Mouse (Mus musculus): ENCODE results near the gene Ip6k3. TPM values are rescaled to one million over a fixed set of nuclear protein-coding genes. Genes with fewer than 3 reads are reported as not detected.

Gene Ip6k3
- polyA plus RNA-seq, 1 experiment from 2014 or later = not detected

DNA sequence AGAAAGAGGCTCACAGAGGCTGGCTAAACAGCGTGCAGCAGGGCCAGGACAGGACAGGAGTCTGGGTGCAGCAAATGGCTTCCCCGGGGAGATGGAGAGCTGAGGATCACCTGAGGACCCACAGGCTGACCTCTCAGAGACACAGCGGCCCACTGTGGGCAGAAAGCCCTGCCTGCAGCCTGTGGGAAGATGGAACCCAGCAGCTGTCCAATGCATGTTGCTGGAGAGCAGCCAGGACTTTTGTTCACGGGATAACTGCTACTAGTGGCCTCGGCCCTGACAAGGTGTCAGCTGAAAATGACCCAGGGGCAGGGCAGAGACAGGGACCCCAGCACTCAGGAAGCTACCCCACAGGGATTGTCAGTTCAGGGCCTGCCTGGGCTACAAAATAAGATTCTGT, 24.2 kb upstream of the Ip6k3 start:
- WGBS (ENCODE audit: missing documents) = 89% methylated on average over 5 of the region's 5 CpGs
- peaks cover 64% of the 10 kb centered on the region for H3K36me3 ChIP-seq (ENCODE audit: inconsistent target)
- H3K27ac ChIP-seq = no peak overlapping the region
- no peaks in the 10 kb centered on the region for H3K79me2 ChIP-seq (ENCODE audit: inconsistent target)
- H3K4me3 ChIP-seq (ENCODE audit: inconsistent target) = no peak overlapping the region

DNA sequence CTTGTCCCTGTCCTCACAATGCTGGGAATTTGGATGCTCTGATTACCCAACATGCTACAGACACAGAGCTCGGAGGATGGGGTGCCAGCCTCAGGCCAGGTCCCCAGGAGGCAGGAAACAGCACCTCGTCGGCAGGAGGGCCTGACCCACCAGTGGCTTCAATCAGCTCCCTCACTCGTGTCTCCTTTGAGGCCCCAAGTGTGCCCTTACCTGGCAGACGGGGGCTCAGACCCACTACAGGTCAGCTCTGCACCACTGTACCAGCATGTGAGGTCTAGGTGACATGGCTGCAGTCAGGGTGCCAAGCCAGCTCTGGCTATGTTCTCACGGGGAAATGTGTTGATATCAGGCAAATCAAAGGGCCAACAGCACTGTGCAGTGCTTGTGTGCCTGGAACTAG, 23.6 kb upstream of the Ip6k3 start:
- H3K4me3 ChIP-seq (ENCODE audit: inconsistent target) = no peak overlapping the region
- H3K79me2 ChIP-seq (ENCODE audit: inconsistent target) = no peaks in the 10 kb centered on the region
- H3K27ac ChIP-seq = no peak overlapping the region
- WGBS (ENCODE audit: missing documents) = 88% methylated on average over 6 of the region's 6 CpGs
- H3K36me3 ChIP-seq (ENCODE audit: inconsistent target) = peaks cover 58% of the 10 kb centered on the region

DNA sequence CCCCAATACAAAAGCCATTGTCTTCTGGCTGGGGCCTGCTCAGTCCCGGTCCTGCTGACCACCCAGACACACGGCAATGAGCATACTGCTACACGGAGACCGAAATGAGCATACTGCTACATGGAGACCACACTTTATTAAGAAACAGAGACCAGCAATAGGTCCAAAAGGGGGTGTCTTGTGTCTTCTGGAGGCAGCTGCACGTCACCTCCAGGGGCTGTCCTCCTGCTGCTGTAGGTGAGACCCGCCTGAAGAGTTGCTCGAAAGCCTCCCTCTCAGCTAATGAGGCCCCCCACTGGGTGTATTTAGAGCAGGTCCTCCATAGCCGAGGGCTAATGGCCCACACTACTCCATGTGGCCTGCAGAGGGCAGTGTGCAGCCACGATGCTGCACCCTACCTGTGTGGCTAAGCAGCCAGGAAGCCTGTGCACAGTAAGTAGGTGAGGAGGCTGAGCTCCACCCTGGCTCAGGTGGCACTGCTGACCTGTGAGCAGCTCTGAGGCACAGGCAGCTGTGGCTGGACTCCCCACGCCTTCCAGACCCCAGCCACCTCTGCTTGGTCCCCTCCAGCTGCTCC, 22.1 kb upstream of the Ip6k3 start:
- Histone ChIP-seq H3K4me3 (ENCODE audit: inconsistent target) (no peak overlapping the region), H3K79me2 (ENCODE audit: inconsistent target) (no peaks in the 10 kb centered on the region), H3K27ac (no peak overlapping the region), H3K36me3 (ENCODE audit: inconsistent target) (peaks cover 43% of the 10 kb centered on the region)
- 53% methylated on average over 10 of the region's 10 CpGs for WGBS (ENCODE audit: missing documents)

DNA sequence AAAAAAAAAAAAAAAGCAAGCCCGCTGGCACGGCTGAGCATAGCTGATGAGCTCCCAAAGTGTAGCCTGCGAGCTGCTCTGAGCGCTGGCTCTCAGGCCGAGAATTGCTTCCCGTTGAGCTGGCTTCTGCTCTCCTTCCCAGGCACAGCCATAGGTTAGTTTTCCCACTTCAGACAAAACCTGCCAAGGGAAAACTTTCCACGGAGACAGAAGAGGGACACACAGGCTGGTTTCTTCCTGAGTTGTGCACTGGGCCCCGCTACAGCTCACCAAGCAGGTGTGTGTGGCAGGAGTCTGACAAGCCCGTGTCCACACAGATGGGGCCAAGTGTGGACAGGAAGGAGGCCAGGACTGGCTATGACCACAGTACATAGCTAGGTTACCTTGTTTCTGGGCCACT, 21.3 kb upstream of the Ip6k3 start:
- Histone ChIP-seq H3K36me3 (ENCODE audit: inconsistent target) (peaks cover 35% of the 10 kb centered on the region), H3K27ac (no peak overlapping the region), H3K4me3 (ENCODE audit: inconsistent target) (no peak overlapping the region), H3K79me2 (ENCODE audit: inconsistent target) (no peaks in the 10 kb centered on the region)
- 84% methylated on average over 8 of the region's 9 CpGs for WGBS (ENCODE audit: missing documents)

DNA sequence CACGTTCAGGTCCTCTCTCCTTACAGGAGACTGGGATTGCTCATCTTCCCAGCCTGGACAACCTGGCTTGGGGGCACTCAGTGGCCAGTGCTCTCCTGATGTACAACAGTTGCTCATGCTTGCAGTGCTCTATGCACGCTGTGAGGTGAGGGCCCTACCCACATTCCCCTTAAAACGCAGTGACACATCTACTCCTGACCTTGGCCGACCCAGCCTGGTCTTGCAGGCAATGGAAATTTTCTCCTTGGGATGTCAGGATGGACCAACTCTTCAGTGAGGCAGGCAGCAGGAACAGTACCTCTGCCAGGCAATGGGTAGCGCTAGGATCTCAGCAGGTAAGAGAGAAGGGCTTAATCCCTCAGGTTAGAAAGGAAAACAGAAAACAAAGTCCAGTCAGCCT, 19.5 kb upstream of the Ip6k3 start:
- Histone ChIP-seq H3K79me2 (ENCODE audit: inconsistent target) (no peaks in the 10 kb centered on the region), H3K4me3 (ENCODE audit: inconsistent target) (no peak overlapping the region), H3K36me3 (ENCODE audit: inconsistent target) (peaks cover 21% of the 10 kb centered on the region), H3K27ac (no peak overlapping the region)
- WGBS (ENCODE audit: missing documents) = 85% methylated on average over 5 of the region's 5 CpGs

DNA sequence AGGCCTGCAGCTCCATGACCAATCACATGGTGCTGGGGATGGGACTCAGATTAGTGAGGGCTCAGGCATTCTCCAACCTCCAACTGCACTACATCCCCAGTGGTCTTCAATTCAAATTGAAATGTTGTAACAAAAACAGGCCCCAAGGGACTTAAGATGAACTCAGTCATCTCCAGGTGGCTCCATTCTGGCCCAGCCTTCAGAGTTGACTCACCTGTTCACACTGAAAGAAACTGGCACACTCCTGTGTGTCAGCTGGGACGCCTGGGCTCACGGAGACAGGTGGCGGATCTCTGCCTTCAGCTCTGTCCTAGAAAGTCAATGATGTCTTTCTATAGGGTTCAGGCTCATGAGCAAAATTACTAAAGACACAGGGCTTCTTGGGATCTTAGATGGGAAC, 18.5 kb upstream of the Ip6k3 start:
- Histone ChIP-seq H3K79me2 (ENCODE audit: inconsistent target) (no peaks in the 10 kb centered on the region), H3K4me3 (ENCODE audit: inconsistent target) (no peak overlapping the region), H3K27ac (no peak overlapping the region), H3K36me3 (ENCODE audit: inconsistent target) (peaks cover 11% of the 10 kb centered on the region)
- 97% methylated on average over 3 of the region's 3 CpGs for WGBS (ENCODE audit: missing documents)

DNA sequence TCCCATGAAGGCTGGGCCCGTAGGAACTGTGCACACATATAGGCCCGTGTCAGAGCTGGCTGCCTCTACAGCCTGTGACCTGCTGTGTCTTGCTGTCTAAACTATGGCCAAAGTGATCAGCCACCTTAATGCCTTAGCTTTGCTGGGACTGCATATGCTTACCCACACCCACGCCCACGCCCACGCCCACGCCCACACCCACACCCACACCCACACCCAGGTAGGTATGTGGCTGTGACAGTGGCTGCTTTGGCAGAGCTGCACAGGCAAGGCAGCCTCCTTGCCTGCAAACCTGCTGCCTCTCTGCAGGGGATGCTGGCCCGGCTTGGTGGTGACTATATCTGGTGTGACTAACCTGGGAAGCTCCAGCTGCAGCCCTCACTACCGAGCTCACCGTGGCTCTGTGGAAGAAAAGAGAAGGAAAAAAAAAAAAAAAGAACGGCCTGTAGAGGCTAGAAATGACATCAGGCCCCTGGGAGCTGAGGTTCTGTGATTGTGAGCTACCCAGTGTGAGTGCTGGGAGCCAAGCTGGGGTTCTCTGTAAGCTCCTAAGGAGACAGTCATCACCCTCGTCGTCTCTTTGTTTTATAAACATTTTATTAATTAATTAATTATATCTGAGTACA, 16.2 kb upstream of the Ip6k3 start:
- Histone ChIP-seq H3K79me2 (ENCODE audit: inconsistent target) (no peaks in the 10 kb centered on the region), H3K36me3 (ENCODE audit: inconsistent target) (no peaks in the 10 kb centered on the region), H3K4me3 (ENCODE audit: inconsistent target) (no peak overlapping the region), H3K27ac (no peak overlapping the region)
- 86% methylated on average over 12 of the region's 12 CpGs for WGBS (ENCODE audit: missing documents)

DNA sequence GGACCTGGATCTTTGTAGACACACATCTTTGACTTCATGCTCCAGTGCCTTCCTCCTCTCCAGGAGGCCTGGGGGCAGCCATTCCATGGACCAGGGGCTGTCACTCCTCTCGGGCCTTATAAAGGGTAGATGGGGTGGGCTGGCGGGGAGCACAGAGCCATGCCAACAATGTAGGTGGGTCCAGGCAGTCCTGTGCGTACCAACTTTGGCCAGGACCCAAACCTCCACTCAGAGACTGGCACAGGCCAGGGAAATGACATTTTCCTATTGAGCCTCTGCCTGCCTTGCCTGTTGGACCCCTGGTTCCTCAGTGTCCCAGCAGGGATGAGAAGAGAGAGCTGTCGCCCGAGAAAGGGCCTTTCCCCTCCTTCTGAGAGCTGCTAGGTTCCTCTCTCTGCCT, 14.8 kb upstream of the Ip6k3 start:
- Histone ChIP-seq H3K36me3 (ENCODE audit: inconsistent target) (no peaks in the 10 kb centered on the region), H3K4me3 (ENCODE audit: inconsistent target) (no peak overlapping the region), H3K79me2 (ENCODE audit: inconsistent target) (no peaks in the 10 kb centered on the region), H3K27ac (no peak overlapping the region)
- 79% methylated on average over 5 of the region's 5 CpGs for WGBS (ENCODE audit: missing documents)

DNA sequence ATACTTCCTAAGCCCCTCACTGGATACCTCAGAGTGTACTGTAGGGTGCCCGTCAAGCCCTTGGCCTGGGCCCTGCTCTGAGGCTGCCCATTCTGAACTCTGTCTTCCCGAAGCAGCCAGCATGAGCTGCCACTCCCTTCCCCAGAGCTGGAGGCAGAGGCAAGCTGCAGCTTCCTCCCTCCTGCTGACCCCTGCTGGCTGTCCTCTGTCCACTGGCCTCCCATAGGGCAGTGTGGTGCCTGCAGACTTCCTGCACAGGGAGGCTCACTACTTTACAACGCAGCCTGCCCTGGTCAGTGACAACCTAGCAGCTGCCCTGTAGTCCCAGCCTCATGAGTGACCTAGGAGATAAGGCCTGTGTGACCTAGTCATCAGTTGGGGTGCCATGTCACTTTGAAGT, 14.1 kb upstream of the Ip6k3 start:
- no peak overlapping the region for H3K4me3 ChIP-seq (ENCODE audit: inconsistent target)
- 60% methylated on average over 3 of the region's 3 CpGs for WGBS (ENCODE audit: missing documents)
- no peaks in the 10 kb centered on the region for H3K79me2 ChIP-seq (ENCODE audit: inconsistent target)
- H3K27ac ChIP-seq = no peak overlapping the region
- H3K36me3 ChIP-seq (ENCODE audit: inconsistent target) = no peaks in the 10 kb centered on the region

DNA sequence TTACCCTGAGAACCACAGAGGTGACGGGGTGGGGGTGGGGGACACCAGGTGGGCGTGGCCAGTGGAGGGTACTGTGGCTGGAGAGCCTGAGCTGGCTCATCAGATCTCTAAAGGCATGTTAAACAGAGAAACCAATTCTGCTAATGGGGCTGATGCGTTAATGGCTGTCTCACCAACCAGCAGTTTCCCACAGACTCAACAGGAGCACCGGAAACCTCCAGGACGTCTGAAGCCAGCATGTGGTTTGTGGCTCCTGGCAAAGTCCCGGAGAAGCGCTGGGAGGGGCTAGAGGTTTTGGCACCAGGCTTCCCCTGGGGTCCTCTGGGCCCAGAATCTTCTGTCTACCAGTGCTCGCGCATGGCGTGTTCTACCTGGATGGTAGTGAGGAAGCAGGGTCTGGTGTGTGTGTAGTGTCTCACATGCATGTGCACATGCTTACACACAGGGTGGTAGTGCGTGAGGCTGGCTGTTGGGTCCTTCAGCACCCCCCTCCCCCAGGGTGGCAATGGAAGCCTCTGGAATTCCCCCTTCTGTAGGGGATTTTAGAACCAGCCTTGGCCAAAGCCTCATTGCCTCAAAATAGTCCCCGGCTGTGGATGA, 12.2 kb upstream of the Ip6k3 start:
- no peaks in the 10 kb centered on the region for H3K79me2 ChIP-seq (ENCODE audit: inconsistent target)
- WGBS (ENCODE audit: missing documents) = 54% methylated on average over 12 of the region's 12 CpGs
- no peak overlapping the region for H3K27ac ChIP-seq
- no peak overlapping the region for H3K4me3 ChIP-seq (ENCODE audit: inconsistent target)
- H3K36me3 ChIP-seq (ENCODE audit: inconsistent target) = no peaks in the 10 kb centered on the region

DNA sequence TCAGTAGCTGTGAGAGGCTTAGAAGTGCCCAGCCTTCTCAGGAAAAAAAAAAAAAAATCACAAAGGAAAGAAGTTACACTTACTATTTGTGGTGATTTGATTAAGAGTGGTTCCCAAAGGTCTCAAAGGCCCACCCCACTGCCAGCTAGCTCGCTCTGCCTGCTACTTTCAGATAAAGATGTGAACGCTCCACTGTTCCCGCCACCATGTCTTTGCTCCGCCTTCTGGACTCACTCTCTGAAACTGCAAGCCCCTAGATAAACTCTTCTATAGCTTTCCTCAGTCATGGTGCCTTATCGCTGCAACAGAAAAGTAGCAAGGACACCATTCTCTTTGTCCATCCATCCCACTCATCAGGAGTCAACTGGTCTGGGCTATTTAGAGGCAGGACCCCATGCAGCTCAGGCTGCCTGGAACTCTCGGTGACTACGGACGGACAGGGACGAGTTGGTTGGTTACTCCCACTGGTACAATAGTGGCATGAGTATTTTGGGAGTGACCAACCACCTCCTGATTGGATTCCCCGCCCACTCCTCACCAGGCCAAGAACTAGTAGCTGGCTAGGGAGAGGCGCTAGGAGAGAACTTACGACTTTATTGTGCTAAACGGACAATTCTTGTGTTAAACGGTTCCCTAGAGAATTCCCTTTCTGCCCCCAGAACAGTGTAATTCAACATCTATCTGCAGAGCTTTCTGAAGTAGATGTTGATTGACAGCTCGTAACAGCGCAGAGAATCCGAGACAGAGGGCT, 11.0 kb upstream of the Ip6k3 start:
- no peak overlapping the region for H3K27ac ChIP-seq

DNA sequence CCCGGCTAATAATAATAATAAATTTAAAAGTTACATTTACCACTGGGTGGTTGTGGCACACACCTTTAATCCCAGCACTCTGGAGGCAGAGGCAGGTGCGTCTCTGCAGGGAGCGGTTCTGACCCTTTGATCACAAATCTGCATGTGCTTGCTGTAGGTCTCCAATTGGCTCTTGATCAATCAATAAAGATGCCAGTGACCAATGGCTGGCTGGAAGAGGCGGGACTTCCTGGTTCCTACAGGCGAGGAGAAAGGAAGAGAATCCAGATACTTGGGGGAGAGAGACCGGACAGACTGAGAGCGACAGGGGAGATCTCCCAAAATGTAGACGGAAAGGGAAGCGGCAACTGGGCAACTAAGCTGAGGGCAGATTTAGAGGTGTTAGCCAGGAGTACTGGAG, 10.4 kb upstream of the Ip6k3 start:
- Histone ChIP-seq H3K36me3 (ENCODE audit: inconsistent target) (no peaks in the 10 kb centered on the region), H3K4me3 (ENCODE audit: inconsistent target) (no peak overlapping the region), H3K79me2 (ENCODE audit: inconsistent target) (no peaks in the 10 kb centered on the region), H3K27ac (no peak overlapping the region)
- 91% methylated on average over 9 of the region's 9 CpGs for WGBS (ENCODE audit: missing documents)

More for the DNA sequence above, 11.0 kb upstream of the Ip6k3 start:
- WGBS (ENCODE audit: missing documents) = 96% methylated on average over 17 of the region's 17 CpGs
- Histone ChIP-seq H3K79me2 (ENCODE audit: inconsistent target) (no peaks in the 10 kb centered on the region), H3K4me3 (ENCODE audit: inconsistent target) (no peak overlapping the region), H3K36me3 (ENCODE audit: inconsistent target) (no peaks in the 10 kb centered on the region)

DNA sequence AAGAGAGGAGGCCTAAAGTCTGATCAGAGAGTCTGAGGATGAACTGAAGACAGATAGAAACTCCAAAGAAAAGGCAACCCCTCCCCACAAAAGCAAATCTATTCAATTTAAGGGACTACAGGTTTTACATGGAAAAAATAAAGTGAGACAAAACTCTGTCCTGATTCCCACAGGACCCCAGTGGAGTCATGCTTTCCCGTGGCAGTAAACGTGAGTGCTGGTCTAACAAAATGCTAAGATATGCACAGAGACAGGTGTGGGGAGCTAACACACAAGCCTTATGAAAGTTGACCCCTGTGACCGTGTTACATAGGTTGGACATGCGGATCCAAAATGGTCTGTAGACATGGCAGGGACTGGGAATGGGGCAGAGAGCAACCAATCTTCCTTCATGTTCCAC, 9.2 kb upstream of the Ip6k3 start:
- Histone ChIP-seq H3K4me3 (ENCODE audit: inconsistent target) (no peak overlapping the region), H3K36me3 (ENCODE audit: inconsistent target) (no peaks in the 10 kb centered on the region), H3K79me2 (ENCODE audit: inconsistent target) (no peaks in the 10 kb centered on the region), H3K27ac (no peak overlapping the region)
- 100% methylated on average over 4 of the region's 4 CpGs for WGBS (ENCODE audit: missing documents)

DNA sequence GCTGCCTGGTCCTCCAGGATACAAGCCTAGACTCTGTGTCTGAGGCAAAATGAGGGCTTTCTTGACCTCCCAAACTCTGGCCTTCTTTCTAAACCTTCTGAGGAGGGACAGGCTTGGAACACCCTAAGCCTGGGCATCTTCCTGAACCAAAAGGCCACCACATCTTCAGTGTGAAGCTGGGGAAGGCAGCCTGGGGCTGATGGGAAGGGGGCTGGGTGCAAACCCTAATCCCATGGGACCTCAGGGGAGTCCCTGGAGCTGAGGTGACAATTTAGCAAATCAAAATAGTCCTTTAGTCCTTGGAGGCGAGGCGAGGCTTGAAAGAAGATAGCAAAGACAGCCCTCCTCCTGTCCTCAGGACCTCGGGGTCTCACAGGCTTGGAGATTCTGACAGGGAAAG, 8.7 kb upstream of the Ip6k3 start:
- 95% methylated on average over 3 of the region's 3 CpGs for WGBS (ENCODE audit: missing documents)

DNA sequence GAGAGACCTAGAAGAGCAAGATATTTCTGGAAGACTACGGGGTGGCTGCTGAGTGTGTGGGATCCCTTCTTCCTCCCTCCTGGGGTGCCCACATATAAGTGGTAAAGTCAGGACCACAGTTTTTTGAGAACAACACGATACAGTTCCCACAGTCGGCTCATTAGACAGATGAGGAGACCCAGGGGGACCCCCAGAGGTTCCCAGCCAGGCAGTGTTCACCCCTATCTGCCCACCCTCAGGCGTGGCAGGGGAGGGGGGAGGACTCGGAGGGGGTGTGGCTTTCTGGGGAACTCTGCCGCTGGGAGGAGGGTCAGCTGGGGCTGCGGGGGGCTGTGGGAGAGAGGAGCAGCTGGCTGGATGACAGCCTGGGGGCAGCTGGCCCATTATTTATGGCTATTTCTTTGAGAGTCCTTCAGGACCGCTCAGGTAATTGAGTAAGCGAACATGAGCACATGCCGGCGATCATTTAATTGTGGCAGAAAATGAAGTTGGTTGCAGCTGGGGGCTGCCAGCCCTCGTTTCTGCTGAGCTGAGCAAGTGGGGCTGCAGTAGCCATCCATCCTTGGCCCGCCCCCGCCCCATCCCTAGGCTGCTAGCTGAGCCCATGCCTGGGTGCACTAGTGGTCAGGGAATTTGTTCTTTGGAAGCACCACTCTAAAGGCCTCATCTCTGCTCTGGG, 7.7 kb upstream of the Ip6k3 start:
- no peak overlapping the region for H3K27ac ChIP-seq
- no peaks in the 10 kb centered on the region for H3K79me2 ChIP-seq (ENCODE audit: inconsistent target)
- no peaks in the 10 kb centered on the region for H3K36me3 ChIP-seq (ENCODE audit: inconsistent target)
- H3K4me3 ChIP-seq (ENCODE audit: inconsistent target) = no peak overlapping the region
- WGBS (ENCODE audit: missing documents) = 83% methylated on average over 12 of the region's 14 CpGs

More for the DNA sequence above, 8.7 kb upstream of the Ip6k3 start:
- H3K36me3 ChIP-seq (ENCODE audit: inconsistent target) = no peaks in the 10 kb centered on the region
- H3K27ac ChIP-seq = no peak overlapping the region
- no peak overlapping the region for H3K4me3 ChIP-seq (ENCODE audit: inconsistent target)
- H3K79me2 ChIP-seq (ENCODE audit: inconsistent target) = no peaks in the 10 kb centered on the region
